Mouse (Mus musculus) kidney, embryonic 14.5 days (tissue): ENCODE measurements around the gene Zfp819. TPM values are rescaled to one million over a fixed set of nuclear protein-coding genes. Genes with fewer than 3 reads are reported as not detected.

ENCODE experiments used
- ATAC-seq: fragments of 200-750 bp; cut with Nextera tagmentation; 2 replicates; pipeline ENCODE4 v1.8.0; 2017; ENCODE audit warnings: moderate number of reproducible peaks, mild to moderate bottlenecking, moderate TSS enrichment, moderate library complexity; ENCODE audit not compliant: low FRiP score, low TSS enrichment
- H3K27ac ChIP-seq: fragments of 300-500 bp; sonication (generic); 2 replicates; pipeline ENCODE4 v1.5.1; 2014; ENCODE audit warnings: low read depth, mild to moderate bottlenecking, low read length, moderate library complexity, mixed read lengths
- H3K27me3 ChIP-seq: fragments of 300-500 bp; sonication (generic); 2 replicates; pipeline ENCODE4 v1.6.1; 2014; ENCODE audit warnings: mild to moderate bottlenecking, low read length; ENCODE audit not compliant: control insufficient read depth, insufficient read depth
- H3K36me3 ChIP-seq: fragments of 300-500 bp; sonication (generic); 2 replicates; pipeline ENCODE4 v1.6.1; 2014; ENCODE audit warnings: low read length, mixed read lengths; ENCODE audit not compliant: control insufficient read depth, insufficient read depth
- H3K4me1 ChIP-seq: fragments of 300-500 bp; sonication (generic); 2 replicates; pipeline ENCODE4 v1.6.1; 2014; ENCODE audit warnings: low read length, mixed read lengths; ENCODE audit not compliant: control insufficient read depth, insufficient read depth
- H3K4me2 ChIP-seq: fragments of 300-500 bp; sonication (generic); replicated peaks from 2 replicates; pipeline ENCODE4 v1.6.1; 2014; ENCODE audit warnings: low read depth, mild to moderate bottlenecking, low read length
- H3K4me3 ChIP-seq: fragments of 300-500 bp; sonication (generic); 2 replicates; pipeline ENCODE4 v1.5.1; 2014; ENCODE audit warnings: mild to moderate bottlenecking, low read length
- H3K9ac ChIP-seq: fragments of 300-500 bp; sonication (generic); 2 replicates; pipeline ENCODE4 v1.6.1; 2014; ENCODE audit warnings: low read depth, mild to moderate bottlenecking, low read length, moderate library complexity
- H3K9me3 ChIP-seq: fragments of 300-500 bp; sonication (generic); 2 replicates; pipeline ENCODE4 v1.6.1; 2016; ENCODE audit warnings: low read length; ENCODE audit not compliant: control insufficient read depth
- WGBS: fragments of 180-500 bp; shearing (Covaris S2); extraction: QIAGEN DNeasy Blood & Tissue Kit; methylation state at CpG from one replicate; pipeline ENCODE4 v1.1.7; 2014; 5-methylcytosine and 5-hydroxymethylcytosine counted together
- polyA plus RNA-seq: library from polyadenylated mRNA; unstranded; fragments of >200 nt; fragmentation: Nextera tagmentation; extraction: Ambion mirVana; gene quantifications from 2 replicates; pipeline ENCODE4 v1.2.1, GENCODE M21; 2014

The Zfp819 gene
- polyA plus RNA-seq, 1 experiment from 2014 or later, result 0.19 TPM

DNA sequence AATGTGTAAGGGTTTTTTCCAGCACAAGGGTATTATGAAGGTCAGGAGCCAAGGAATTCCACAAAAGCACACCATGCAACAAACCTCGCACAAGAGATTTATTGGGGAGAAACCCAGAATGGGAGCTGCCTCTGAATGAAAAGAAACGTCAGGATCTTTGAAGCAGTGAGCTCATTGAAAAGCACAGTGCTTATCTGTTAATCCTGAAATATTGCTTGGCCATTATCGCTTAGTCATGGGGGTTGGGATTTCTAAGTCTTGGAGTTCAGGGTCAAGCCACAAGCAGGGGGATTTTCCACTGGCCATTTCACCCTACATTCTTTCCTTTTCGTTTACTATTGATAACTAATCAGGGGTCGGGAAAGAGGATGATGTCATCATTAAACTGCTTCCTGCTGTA lies 5.1 kb upstream of the Zfp819 start:
- H3K4me3 ChIP-seq, result no peak overlapping the region
- no peak for ATAC-seq
- no peak overlapping the region for H3K9ac ChIP-seq
- 36% methylated on average over 5 of the region's 5 CpGs for WGBS
- H3K4me2 ChIP-seq, result no peak overlapping the region
- H3K27ac ChIP-seq, result no peak overlapping the region
- H3K27me3 ChIP-seq, result no peaks in the 10 kb centered on the region
- H3K9me3 ChIP-seq, result no peaks in the 10 kb centered on the region
- no peaks in the 10 kb centered on the region for H3K36me3 ChIP-seq
- H3K4me1 ChIP-seq, result no peaks in the 10 kb centered on the region

DNA sequence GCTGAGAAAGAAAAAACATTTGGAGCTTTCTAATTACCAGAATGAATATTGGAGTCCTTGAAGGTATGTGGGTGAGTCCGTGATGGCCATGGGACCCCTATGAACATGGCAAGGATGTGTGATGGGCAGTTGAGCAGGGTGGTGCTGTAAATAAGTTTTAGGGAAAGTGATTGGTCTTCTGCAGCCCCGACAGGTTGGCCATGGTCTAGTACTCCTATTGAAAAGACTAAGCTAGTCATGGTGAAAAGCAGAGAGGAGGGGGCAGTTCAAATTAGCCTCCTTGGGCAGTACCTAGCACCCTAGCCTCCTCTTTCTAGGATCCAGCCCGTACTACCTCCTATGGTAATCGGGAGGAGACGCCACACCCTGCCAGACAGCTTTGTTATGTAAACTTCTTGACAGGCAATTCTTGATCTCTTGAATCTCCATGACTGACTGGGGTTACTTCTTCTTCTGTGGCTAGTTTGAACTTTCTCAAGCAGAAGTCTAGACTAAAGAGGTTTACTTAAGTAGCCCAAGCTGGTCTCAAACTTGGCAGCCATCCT lies 846 bp downstream of the Zfp819 start:
- Histone ChIP-seq H3K4me1 (0 out of 2 replicates have a peak, but pooled peaks cover 6% of the 10 kb centered on the region), H3K4me2 (no peak overlapping the region; the same call in 1 of the 2 replicates), H3K9ac (no peak overlapping the region), H3K27me3 (no peaks in the 10 kb centered on the region), H3K9me3 (no peaks in the 10 kb centered on the region), H3K36me3 (no peaks in the 10 kb centered on the region), H3K27ac (no peak overlapping the region), H3K4me3 (no peak overlapping the region)
- ATAC-seq, result no peak
- WGBS, result 35% methylated on average over 5 of the region's 5 CpGs

DNA sequence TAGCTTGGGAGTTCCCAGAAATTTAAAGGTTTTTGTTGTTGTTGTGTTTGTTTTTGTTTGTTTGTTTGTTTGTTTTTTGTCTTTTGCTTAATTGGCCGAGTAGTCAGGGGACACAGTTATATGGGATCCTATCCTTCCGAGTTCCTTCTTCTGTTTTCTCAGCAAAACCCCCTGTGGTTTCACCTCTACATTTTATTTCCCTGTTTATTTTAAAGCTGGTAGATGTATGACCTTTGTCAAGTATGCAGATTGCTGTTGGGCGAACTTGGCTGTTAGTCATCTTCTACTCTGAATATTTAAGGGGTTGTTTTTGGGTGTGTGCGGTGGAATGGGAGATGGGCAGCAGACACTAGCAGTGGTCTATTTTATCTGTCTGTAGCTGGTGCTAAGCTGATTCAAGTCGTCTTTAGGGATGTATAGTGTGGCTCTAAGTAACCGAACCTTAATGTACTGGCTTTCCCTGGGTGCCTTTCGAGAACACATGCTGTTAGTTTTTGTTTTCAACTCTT lies 1.4 kb downstream of the Zfp819 start:
- Histone ChIP-seq H3K36me3 (no peaks in the 10 kb centered on the region), H3K4me1 (0 out of 2 replicates have a peak, but pooled peaks cover 6% of the 10 kb centered on the region), H3K4me3 (no peak overlapping the region), H3K9ac (no peak overlapping the region), H3K27ac (no peak overlapping the region), H3K4me2 (no peak overlapping the region), H3K9me3 (no peaks in the 10 kb centered on the region), H3K27me3 (no peaks in the 10 kb centered on the region)
- WGBS, result 72% methylated on average over 7 of the region's 7 CpGs
- ATAC-seq, result no peak

DNA sequence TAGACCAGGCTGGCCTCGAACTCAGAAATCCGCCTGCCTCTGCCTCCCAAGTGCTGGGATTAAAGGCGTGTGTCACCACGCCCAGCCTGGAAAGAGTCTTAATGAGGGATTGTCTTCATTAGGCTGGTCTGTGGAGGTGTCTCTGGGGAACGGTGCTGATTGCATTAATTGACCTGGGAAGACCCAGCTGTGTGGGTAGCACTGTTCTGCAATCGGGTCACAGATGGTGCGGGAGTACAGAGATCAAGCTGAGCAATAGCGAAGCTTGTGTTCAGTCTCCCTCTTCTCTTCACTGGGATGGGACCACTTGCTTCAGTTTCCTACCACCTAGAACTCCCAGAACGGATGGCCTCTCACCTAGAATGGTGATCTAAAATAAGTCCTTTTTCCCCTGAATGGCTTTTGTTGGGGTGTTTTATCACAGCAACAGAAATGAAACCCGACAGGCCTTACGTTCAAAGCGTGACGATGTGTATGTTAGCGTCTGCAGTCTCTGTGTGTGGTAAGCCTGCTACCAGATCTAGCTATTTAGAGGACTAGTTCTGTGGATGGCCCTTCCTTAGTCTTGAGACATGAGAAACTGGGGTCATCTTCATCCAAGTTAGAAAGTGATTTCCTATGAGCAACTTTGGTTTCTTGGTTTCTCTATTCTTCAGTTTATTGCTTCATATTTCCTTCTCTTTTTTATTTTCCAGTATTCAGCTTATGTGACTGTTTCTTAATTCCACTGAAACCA lies 7.0 kb downstream of the Zfp819 start:
- 92% methylated on average over 14 of the region's 14 CpGs for WGBS
- H3K4me1 ChIP-seq, result no peaks in the 10 kb centered on the region
- no peak for ATAC-seq

DNA sequence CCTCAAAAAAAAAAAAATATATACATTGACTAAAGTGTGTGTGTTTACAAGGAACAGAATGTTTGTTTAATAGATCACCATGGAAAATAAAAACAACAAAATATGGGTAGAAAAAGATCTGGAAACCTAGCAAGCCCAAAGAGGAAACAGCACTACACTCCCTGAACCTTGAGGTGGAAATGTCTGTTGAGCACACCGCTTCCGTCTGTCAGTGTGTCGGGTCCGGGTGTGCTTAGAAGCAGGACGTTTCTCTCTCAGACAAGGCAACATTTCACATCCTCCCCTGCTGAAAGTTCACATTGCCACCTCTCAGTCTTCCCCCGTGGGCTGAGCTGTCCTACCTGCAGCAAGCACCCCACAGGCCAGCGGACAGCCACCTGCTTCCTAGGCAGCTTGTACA lies 16.0 kb downstream of the Zfp819 start:
- H3K36me3 ChIP-seq, result no peaks in the 10 kb centered on the region
- H3K27me3 ChIP-seq, result no peaks in the 10 kb centered on the region; the same call in 1 of the 2 replicates
- ATAC-seq, result no peak
- H3K4me1 ChIP-seq, result no peaks in the 10 kb centered on the region
- WGBS, result 72% methylated on average over 7 of the region's 7 CpGs
- no peaks in the 10 kb centered on the region for H3K9me3 ChIP-seq
- no peak overlapping the region for H3K4me2 ChIP-seq
- no peak overlapping the region for H3K9ac ChIP-seq
- no peak overlapping the region for H3K27ac ChIP-seq
- no peak overlapping the region for H3K4me3 ChIP-seq

More for the DNA sequence above, 7.0 kb downstream of the Zfp819 start:
- no peaks in the 10 kb centered on the region for H3K9me3 ChIP-seq
- H3K36me3 ChIP-seq, result no peaks in the 10 kb centered on the region
- H3K27me3 ChIP-seq, result no peaks in the 10 kb centered on the region
- no peak overlapping the region for H3K4me2 ChIP-seq
- no peak overlapping the region for H3K9ac ChIP-seq
- no peak overlapping the region for H3K4me3 ChIP-seq
- no peak overlapping the region for H3K27ac ChIP-seq

DNA sequence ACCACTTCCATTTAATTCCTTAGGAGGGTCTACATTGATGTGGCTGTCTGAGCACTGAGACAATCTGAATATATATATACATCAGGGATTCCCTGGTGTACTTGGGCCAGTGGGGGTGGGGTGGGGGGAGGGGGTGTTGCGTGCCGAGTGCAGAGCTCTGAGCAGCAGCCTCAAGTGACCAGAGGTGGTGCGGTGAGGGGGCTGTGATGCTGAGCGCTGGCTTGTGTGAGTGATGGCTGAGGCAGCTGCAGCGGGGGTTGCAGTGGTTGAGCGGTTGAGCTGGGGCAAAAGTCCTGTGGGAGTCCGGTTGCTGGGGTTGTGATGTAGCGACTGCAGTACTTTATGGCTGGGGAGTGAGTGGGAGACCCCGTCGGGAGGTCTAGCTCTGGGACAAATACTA lies 16.9 kb downstream of the Zfp819 start:
- Histone ChIP-seq H3K9ac (no peak overlapping the region), H3K27ac (no peak overlapping the region), H3K4me1 (no peaks in the 10 kb centered on the region), H3K36me3 (no peaks in the 10 kb centered on the region), H3K27me3 (no peaks in the 10 kb centered on the region; the same call in 1 of the 2 replicates), H3K4me3 (no peak overlapping the region), H3K9me3 (no peaks in the 10 kb centered on the region), H3K4me2 (no peak overlapping the region; the same call in 1 of the 2 replicates)
- peak; percentile 52; the same call in 1 of the 2 replicates for ATAC-seq
- 7% methylated on average over 10 of the region's 10 CpGs for WGBS

DNA sequence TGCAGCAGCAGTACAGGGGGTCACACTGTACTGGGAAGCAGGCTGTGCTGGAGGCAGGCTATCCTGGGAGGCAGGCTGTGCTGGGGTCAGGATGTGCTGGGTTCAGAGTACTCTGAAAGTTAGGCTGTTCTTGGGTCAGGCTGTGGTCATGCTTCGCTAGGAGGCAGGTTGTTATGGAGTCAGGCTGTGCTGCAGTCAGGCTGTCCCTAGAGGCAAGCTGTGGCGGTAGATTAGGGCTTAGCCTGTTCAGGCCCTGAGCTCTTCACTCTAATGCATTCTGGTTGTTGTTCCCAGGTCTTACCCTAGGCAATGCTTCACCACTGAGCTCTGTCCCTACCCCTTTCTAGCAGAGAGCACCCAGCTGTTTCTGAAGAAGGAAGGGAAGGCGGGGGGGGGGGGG lies 18.1 kb downstream of the Zfp819 start:
- Histone ChIP-seq H3K4me2 (no peak overlapping the region), H3K27me3 (no peaks in the 10 kb centered on the region; the same call in 1 of the 2 replicates), H3K27ac (no peak overlapping the region), H3K9me3 (no peaks in the 10 kb centered on the region), H3K36me3 (no peaks in the 10 kb centered on the region), H3K4me3 (no peak overlapping the region), H3K9ac (no peak overlapping the region), H3K4me1 (no peaks in the 10 kb centered on the region)
- 68% methylated on average over 3 of the region's 3 CpGs for WGBS
- ATAC-seq, result peak; percentile 28; the same call in 1 of the 2 replicates

DNA sequence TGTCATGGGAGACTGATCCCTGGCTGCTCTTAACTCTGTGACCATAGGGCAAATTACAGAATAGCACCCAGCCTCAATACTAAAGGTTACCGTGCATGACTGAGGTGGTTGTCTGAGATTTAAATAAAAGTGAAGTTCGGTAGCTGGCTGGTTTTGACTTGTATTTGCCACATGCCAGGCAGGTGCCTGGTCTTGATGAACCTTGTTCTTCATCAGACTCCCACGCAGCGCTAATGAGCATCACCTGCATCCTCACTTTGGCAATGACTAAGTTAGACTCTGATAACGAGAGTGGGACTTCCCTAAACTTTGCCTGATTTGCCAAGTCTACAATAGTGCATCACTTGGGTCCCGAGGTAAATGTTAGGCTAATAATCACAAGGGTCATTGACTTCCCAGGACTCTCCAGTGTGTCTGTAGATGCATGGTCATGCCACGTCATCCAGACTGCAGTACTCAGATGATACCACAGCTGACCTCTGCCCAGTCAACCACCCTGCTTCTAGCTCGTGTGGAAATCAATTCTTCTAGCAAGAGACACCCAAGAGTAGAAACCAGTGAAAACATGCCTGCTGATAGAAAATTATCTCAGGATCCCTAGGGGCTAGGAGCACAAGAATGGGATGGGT lies 18.9 kb downstream of the Zfp819 start:
- no peak overlapping the region for H3K4me2 ChIP-seq
- no peaks in the 10 kb centered on the region for H3K9me3 ChIP-seq
- no peak overlapping the region for H3K4me3 ChIP-seq
- H3K27me3 ChIP-seq, result no peaks in the 10 kb centered on the region; the same call in 1 of the 2 replicates
- no peaks in the 10 kb centered on the region for H3K36me3 ChIP-seq
- no peaks in the 10 kb centered on the region for H3K4me1 ChIP-seq
- no peak overlapping the region for H3K27ac ChIP-seq
- WGBS, result 85% methylated on average over 8 of the region's 8 CpGs
- H3K9ac ChIP-seq, result no peak overlapping the region
- no peak for ATAC-seq

DNA sequence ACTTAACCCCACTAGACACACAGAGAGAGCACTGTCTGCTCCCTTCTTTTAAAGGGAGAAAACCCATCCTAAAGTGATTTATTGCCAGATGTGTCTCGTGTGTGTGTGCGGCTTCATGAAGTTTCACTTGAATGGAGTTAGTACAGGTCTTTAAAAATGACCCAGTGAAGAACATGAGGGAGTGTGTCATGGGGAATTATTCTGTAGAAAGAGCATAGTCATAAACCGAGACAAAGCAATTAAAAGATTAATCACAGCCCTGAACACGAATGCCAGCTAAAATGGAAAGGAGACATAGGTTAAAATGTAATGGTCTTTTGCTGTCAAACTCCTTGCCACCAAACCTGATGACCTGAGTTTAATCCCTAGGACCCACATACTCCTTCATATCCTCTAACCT lies 27.0 kb downstream of the Zfp819 start:
- H3K4me3 ChIP-seq, result no peak overlapping the region
- H3K27me3 ChIP-seq, result no peaks in the 10 kb centered on the region
- no peak overlapping the region for H3K27ac ChIP-seq
- H3K9me3 ChIP-seq, result no peaks in the 10 kb centered on the region
- WGBS, result 55% methylated on average over 4 of the region's 4 CpGs
- no peak for ATAC-seq
- H3K36me3 ChIP-seq, result no peaks in the 10 kb centered on the region
- H3K9ac ChIP-seq, result no peak overlapping the region
- H3K4me1 ChIP-seq, result no peaks in the 10 kb centered on the region
- H3K4me2 ChIP-seq, result no peak overlapping the region
